Mouse (Mus musculus): ENCODE data around the gene Tbc1d10c. TPM values are rescaled to one million over a fixed set of nuclear protein-coding genes. Genes with fewer than 3 reads are reported as not detected.

Tbc1d10c gene
- polyA plus RNA-seq, 1 experiment from 2014 or later, result 1.5 TPM

DNA sequence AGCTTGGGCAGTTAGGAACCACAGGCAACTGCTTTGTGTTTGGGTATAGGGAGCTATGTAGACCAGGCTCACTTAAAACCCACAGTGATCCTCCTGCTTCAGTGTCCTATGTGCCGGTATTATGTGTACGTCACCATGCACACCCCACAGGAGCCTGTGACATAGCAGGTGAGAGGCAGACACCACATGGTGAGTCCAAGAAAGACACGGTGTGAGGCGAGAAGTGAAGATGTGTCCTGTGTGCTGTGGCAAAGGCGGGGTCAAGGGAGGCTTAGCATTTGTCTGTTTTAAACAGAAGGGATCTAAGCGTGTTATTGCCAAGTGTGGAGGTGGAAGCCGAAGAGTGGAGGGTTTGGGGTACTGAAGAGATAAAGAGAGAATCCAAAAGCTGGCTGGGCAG, 35.7 kb upstream of the Tbc1d10c start:
- no peak overlapping the region for H3K27ac ChIP-seq (replicated peaks)
- 89% methylated on average over 7 of the region's 7 CpGs for WGBS
- 0 out of 2 replicates have a peak, but pooled peaks cover 9% of the 10 kb centered on the region for H3K27me3 ChIP-seq
- H3K4me3 ChIP-seq, result no peak overlapping the region
- no peaks in the 10 kb centered on the region for H3K9me3 ChIP-seq
- H3K9ac ChIP-seq, result no peak overlapping the region
- peaks cover 12% of the 10 kb centered on the region for H3K4me1 ChIP-seq (replicated peaks)
- no peak overlapping the region for H3K4me2 ChIP-seq
- H3K36me3 ChIP-seq, result no peaks in the 10 kb centered on the region
- ATAC-seq (ENCODE audit: low FRiP score, low read depth), result no peak

DNA sequence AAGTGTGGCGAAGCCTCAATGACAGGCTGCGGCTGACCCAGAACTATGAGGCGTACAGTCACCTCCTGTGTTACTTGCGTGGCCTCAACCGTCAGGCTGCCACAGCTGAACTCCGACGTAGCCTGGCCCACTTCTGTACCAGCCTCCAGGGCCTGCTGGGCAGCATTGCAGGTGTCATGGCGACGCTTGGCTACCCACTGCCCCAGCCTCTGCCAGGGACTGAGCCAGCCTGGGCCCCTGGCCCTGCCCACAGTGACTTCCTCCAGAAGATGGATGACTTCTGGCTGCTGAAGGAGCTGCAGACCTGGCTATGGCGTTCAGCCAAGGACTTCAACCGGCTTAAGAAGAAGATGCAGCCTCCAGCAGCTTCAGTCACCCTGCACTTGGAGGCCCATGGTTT, 31.1 kb upstream of the Tbc1d10c start:
- no peaks in the 10 kb centered on the region for H3K36me3 ChIP-seq
- no peaks in the 10 kb centered on the region for H3K9me3 ChIP-seq
- peaks cover 21% of the 10 kb centered on the region for H3K4me1 ChIP-seq (replicated peaks)
- H3K4me3 ChIP-seq, result no peak overlapping the region
- no peak overlapping the region for H3K4me2 ChIP-seq
- H3K9ac ChIP-seq, result no peak overlapping the region
- ATAC-seq (ENCODE audit: low FRiP score, low read depth), result 0 out of 2 replicates have a peak, but pooled peaks have one; percentile 69
- H3K27ac ChIP-seq (replicated peaks), result no peak overlapping the region
- H3K27me3 ChIP-seq, result peaks cover 4% of the 10 kb centered on the region
- 60% methylated on average over 11 of the region's 11 CpGs for WGBS

- no peak overlapping the region for H3K9ac ChIP-seq
- H3K27ac ChIP-seq (replicated peaks), result no peak overlapping the region
- H3K4me2 ChIP-seq, result no peak overlapping the region
- H3K36me3 ChIP-seq, result no peaks in the 10 kb centered on the region
- H3K27me3 ChIP-seq, result peaks cover 13% of the 10 kb centered on the region
- peaks cover 30% of the 10 kb centered on the region for H3K4me1 ChIP-seq (replicated peaks)
- H3K9me3 ChIP-seq, result no peaks in the 10 kb centered on the region
- 43% methylated on average over 14 of the region's 14 CpGs for WGBS
- H3K4me3 ChIP-seq, result no peak overlapping the region
- ATAC-seq (ENCODE audit: low FRiP score, low read depth), result no peak
Observed at GRCm38 (mm10) chr19:4220957-4221743, 30.1 kb upstream of the Tbc1d10c start.

DNA sequence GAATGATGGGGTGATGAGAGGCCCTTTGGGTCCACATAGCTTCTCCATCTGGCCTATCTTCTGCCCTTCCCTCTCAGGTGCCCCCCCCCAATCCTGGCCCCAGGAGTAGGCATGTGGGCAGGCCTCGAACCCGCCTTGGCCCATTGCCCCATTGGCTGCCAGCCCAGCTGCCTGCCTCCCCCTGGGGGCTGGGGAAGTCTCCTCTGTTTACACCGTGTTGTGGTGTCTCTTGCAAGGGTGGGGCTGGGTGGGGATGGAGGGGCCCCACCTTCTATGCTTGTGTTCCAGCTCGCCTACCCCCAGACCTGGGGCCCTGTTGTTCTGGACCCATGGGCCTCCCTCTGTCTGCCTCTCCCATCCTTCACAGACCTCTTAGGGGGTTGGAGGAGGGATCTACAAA, 29.3 kb upstream of the Tbc1d10c start:
- H3K9ac ChIP-seq, result no peak overlapping the region
- ATAC-seq (ENCODE audit: low FRiP score, low read depth), result no peak
- no peaks in the 10 kb centered on the region for H3K36me3 ChIP-seq
- H3K9me3 ChIP-seq, result no peaks in the 10 kb centered on the region
- no peak overlapping the region for H3K4me2 ChIP-seq
- H3K27me3 ChIP-seq, result peaks cover 18% of the 10 kb centered on the region
- H3K4me3 ChIP-seq, result no peak overlapping the region
- no peak overlapping the region for H3K27ac ChIP-seq (replicated peaks)
- H3K4me1 ChIP-seq (replicated peaks), result peaks cover 34% of the 10 kb centered on the region
- 52% methylated on average over 4 of the region's 4 CpGs for WGBS

DNA sequence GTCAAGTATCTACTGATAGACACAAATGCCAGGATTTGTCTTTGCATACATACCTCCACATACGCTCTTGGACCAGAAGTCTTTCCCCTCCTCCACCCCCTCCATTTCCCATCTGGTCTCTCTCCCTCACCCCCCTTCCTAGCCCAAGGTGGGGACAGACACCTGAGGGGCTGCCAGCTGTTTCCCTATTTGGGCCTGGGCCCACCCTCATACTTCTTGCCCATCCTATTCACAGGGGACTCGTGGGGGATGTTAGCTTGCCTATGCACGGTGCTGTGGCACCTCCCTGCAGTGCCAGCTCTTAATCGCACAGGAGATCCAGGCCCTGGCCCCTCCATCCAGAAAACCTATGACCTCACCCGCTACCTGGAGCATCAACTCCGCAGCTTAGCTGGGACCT, 28.9 kb upstream of the Tbc1d10c start:
- Histone ChIP-seq H3K36me3 (no peaks in the 10 kb centered on the region), H3K9me3 (no peaks in the 10 kb centered on the region), H3K4me2 (no peak overlapping the region), H3K27ac (replicated peaks) (no peak overlapping the region), H3K9ac (no peak overlapping the region), H3K4me3 (no peak overlapping the region), H3K4me1 (replicated peaks) (peaks cover 39% of the 10 kb centered on the region), H3K27me3 (peaks cover 23% of the 10 kb centered on the region)
- no peak for ATAC-seq (ENCODE audit: low FRiP score, low read depth)
- WGBS, result 86% methylated on average over 6 of the region's 6 CpGs

DNA sequence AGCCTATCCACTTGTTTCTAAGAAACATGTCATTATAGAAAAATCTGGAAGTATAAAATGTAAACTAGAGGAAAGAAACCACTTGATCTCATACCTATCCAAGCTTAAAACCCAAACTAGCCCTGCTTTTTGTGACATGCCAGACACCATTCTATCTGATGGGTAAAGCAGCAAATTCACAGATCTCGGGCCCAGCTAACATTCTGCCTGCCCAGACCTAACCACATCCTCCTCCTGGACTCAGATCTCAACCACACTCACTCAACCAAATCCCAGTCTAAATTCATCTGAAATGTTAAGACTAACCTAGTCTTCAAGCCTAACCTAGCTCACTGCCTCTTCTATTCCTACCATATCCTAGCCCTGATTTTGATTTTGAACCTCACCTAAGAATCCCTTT, 27.7 kb upstream of the Tbc1d10c start:
- no peak overlapping the region for H3K27ac ChIP-seq (replicated peaks)
- 74% methylated on average over 1 of the region's 1 CpGs for WGBS
- peaks cover 51% of the 10 kb centered on the region for H3K4me1 ChIP-seq (replicated peaks)
- no peak for ATAC-seq (ENCODE audit: low FRiP score, low read depth)
- no peak overlapping the region for H3K4me3 ChIP-seq
- H3K9me3 ChIP-seq, result no peaks in the 10 kb centered on the region
- peaks cover 29% of the 10 kb centered on the region for H3K27me3 ChIP-seq
- no peaks in the 10 kb centered on the region for H3K36me3 ChIP-seq
- H3K9ac ChIP-seq, result no peak overlapping the region
- H3K4me2 ChIP-seq, result no peak overlapping the region

DNA sequence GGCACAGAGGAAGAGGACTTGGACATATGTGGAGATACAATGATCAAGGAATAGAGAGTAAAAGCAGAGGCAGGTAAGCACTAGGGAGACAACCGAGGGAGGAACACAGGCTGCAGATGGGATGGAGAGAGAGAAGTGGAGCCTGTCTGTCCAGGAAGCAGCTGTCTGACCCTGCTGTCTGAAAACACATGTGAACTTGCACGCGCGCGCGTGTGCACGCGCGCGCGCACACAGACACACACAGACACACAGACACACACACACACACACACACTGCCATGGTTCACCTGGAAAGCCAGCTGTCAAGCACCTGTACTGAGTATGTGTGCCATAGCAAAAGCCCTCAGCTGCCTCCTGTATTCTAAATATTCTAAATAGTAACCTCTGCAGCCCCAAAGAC, 27.2 kb upstream of the Tbc1d10c start:
- Histone ChIP-seq H3K4me2 (no peak overlapping the region), H3K9me3 (no peaks in the 10 kb centered on the region), H3K4me1 (replicated peaks) (peaks cover 54% of the 10 kb centered on the region), H3K9ac (no peak overlapping the region), H3K4me3 (no peak overlapping the region), H3K36me3 (no peaks in the 10 kb centered on the region), H3K27me3 (peaks cover 34% of the 10 kb centered on the region), H3K27ac (replicated peaks) (no peak overlapping the region)
- ATAC-seq (ENCODE audit: low FRiP score, low read depth), result no peak
- 89% methylated on average over 11 of the region's 11 CpGs for WGBS

DNA sequence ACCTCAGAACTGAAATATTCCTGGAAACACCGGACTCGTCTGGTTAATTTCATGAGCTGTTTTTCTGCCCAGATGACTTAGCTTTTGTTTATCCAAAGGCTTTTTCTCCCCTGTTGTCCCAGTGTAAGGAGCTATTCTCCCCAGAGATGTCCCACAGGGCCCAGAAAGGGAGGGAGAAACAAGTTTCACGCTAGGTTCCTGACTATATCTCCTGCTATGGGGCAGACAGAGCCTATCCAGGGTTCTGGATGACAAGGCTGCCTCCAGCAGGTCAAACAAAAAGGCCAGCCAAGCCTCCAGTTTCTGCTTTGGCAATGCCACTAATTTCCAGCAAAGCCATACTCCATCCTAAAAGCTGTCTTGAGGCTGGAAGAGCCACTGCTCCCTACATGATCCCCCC, 26.8 kb upstream of the Tbc1d10c start:
- Histone ChIP-seq H3K27me3 (peaks cover 39% of the 10 kb centered on the region), H3K27ac (replicated peaks) (no peak overlapping the region), H3K9ac (no peak overlapping the region), H3K4me1 (replicated peaks) (peaks cover 58% of the 10 kb centered on the region), H3K4me3 (no peak overlapping the region), H3K9me3 (no peaks in the 10 kb centered on the region), H3K36me3 (no peaks in the 10 kb centered on the region), H3K4me2 (no peak overlapping the region)
- WGBS, result 45% methylated on average over 3 of the region's 3 CpGs
- ATAC-seq (ENCODE audit: low FRiP score, low read depth), result no peak

DNA sequence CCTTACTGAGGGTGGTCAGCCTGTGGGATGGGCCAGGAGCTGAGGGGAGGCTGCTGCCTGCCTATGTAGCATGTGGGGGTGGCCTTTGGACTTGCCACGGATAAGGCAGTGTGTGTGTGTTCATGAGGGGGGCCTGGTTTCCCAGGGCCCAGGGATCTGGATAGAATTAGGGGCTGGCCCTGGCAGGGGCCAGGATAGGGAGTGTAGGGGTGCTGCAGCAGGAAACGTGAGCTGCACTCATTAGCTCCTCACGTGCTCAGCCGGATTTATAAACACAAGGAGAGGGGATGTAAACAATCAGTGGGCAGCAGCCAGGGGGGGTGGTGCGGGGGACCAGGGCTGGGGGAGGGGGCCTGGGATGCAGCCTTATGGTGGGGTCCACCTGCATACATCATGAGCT, 26.1 kb upstream of the Tbc1d10c start:
- Histone ChIP-seq H3K4me2 (no peak overlapping the region), H3K9me3 (no peaks in the 10 kb centered on the region), H3K36me3 (no peaks in the 10 kb centered on the region), H3K27me3 (peaks cover 43% of the 10 kb centered on the region), H3K4me3 (no peak overlapping the region), H3K27ac (replicated peaks) (no peak overlapping the region), H3K4me1 (replicated peaks) (peaks cover 56% of the 10 kb centered on the region), H3K9ac (no peak overlapping the region)
- ATAC-seq (ENCODE audit: low FRiP score, low read depth), result no peak
- WGBS, result 23% methylated on average over 5 of the region's 5 CpGs

DNA sequence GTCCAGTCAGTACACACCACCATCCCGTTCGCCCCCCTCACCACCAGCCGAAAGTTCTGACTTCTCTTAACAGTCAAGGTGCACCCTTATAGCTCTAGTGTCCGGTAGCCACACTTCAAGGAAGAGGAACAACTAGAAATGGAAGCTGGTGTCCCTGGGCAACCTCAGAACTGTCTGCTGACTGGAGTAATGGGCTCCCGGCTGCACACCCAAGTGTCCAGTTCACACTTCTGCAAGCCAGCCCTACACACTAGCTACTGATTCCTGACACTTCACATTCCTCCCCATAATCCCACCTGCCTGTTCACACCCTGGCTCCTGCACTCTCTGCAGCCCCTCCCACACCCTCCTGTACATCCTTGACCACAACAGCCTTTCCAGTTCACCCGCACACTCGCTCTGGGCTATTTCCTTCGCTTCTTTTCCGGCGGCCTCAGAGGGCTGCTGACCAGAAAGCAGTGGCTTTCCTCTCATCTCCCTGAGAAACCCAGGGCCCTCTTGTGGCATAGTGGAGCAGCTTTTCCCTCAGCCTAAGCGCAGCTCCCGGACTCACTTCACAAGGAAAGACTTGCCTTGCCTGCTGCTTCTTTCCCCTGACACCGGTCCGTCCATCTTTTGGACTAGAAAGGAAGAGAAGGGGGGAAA, 25.1 kb upstream of the Tbc1d10c start:
- peaks cover 53% of the 10 kb centered on the region for H3K27me3 ChIP-seq
- no peak overlapping the region for H3K9ac ChIP-seq

GRCm38 (mm10) chr19:4215451-4215840, 24.4 kb upstream of the Tbc1d10c start:
- H3K4me1 ChIP-seq (replicated peaks), result peaks cover 44% of the 10 kb centered on the region
- peak overlapping the region; percentile 46 for H3K9ac ChIP-seq
- no peaks in the 10 kb centered on the region for H3K36me3 ChIP-seq
- H3K4me3 ChIP-seq, result peak overlapping the region; percentile 49
- no peaks in the 10 kb centered on the region for H3K9me3 ChIP-seq
- ATAC-seq (ENCODE audit: low FRiP score, low read depth), result no peak
- whole genome bisulfite sequencing, result 2% methylated on average over 14 of the region's 21 CpGs
- no peak overlapping the region for H3K27ac ChIP-seq (replicated peaks)
- H3K27me3 ChIP-seq, result peaks cover 56% of the 10 kb centered on the region
- H3K4me2 ChIP-seq, result peak overlapping the region; percentile 97

More for the DNA sequence above, 25.1 kb upstream of the Tbc1d10c start:
- Histone ChIP-seq H3K9me3 (no peaks in the 10 kb centered on the region), H3K4me1 (replicated peaks) (peaks cover 51% of the 10 kb centered on the region), H3K4me2 (peak overlapping the region; percentile 32), H3K27ac (replicated peaks) (no peak overlapping the region), H3K36me3 (no peaks in the 10 kb centered on the region), H3K4me3 (peak overlapping the region; percentile 3; the same call in 1 of the 2 replicates)
- 25% methylated on average over 14 of the region's 14 CpGs for WGBS
- no peak for ATAC-seq (ENCODE audit: low FRiP score, low read depth)

DNA sequence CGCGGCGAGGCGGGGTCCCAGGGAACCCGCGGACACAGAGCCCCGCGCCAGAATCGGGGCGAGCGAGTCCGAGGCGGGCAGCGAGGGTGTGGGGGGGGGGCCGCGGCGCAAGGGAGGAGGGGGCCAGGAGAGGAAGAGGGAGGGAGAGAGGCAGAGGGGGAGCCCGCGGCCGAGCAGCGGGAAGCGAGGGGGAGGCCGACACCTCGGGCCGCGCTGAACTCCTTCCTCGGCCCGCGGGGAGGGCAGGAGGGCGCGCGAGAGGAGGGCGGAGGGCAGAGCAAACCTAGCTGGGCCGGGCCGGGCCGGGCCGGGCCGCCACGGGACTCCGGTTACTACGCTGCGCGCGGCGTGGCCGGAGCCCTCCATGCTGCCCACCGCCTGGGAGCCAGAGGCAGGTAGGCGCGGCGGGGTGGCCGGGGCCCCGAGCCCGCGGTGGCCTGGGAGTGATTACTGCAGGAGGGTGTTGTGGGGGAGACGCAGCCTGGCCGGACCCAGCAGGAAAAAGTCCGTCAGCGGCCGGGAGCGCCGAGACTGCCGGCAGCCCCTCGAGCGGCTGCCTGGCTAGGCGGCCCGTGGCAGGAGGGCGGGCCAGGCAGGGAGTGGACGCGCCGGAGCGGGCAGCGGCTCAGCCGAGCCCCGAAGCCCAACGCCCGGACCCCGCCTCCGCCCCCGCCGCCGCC, 23.8 kb upstream of the Tbc1d10c start:
- H3K27ac ChIP-seq (replicated peaks), result 0 out of 2 replicates have a peak overlapping the region, but pooled peaks have one; percentile 15
- under 1% methylated on average over 51 of the region's 81 CpGs for WGBS
- ATAC-seq (ENCODE audit: low FRiP score, low read depth), result no peak
- peak overlapping the region; percentile 46 for H3K9ac ChIP-seq
- H3K4me2 ChIP-seq, result peak overlapping the region; percentile 97
- H3K27me3 ChIP-seq, result peaks cover 56% of the 10 kb centered on the region
- H3K4me1 ChIP-seq (replicated peaks), result peaks cover 39% of the 10 kb centered on the region
- no peaks in the 10 kb centered on the region for H3K9me3 ChIP-seq
- no peaks in the 10 kb centered on the region for H3K36me3 ChIP-seq
- H3K4me3 ChIP-seq, result peak overlapping the region; percentile 49
